Mouse (Mus musculus) neural tube, embryonic 15.5 days (tissue): Measurements from ENCODE around the gene Zpbp2. TPM values are rescaled to one million over a fixed set of nuclear protein-coding genes. Genes with fewer than 3 reads are reported as not detected.

ENCODE experiments used
- ATAC-seq: fragments of 200-750 bp; cut with Nextera tagmentation; 2 replicates; pipeline ENCODE4 v1.8.0; 2017; ENCODE audit warnings: mild to moderate bottlenecking, moderate TSS enrichment, moderate library complexity; ENCODE audit not compliant: low FRiP score
- H3K27ac ChIP-seq: fragments of 300-500 bp; sonication (generic); replicated peaks from 2 replicates; pipeline ENCODE4 v1.5.1; 2015; ENCODE audit warnings: mild to moderate bottlenecking, inconsistent platforms
- H3K27me3 ChIP-seq: fragments of 300-500 bp; sonication (generic); replicated peaks from 2 replicates; pipeline ENCODE4 v1.6.1; 2015; ENCODE audit warnings: inconsistent platforms
- H3K36me3 ChIP-seq: fragments of 300-500 bp; sonication (generic); 2 replicates; pipeline ENCODE4 v1.6.1; 2015; ENCODE audit warnings: inconsistent platforms
- H3K4me1 ChIP-seq: fragments of 300-500 bp; sonication (generic); 2 replicates; pipeline ENCODE4 v1.6.1; 2015; ENCODE audit warnings: inconsistent platforms
- H3K4me2 ChIP-seq: fragments of 300-500 bp; sonication (generic); 2 replicates; pipeline ENCODE4 v1.6.1; 2015; ENCODE audit warnings: inconsistent platforms, mild to moderate bottlenecking, moderate library complexity
- H3K4me3 ChIP-seq: fragments of 300-500 bp; sonication (generic); replicated peaks from 2 replicates; pipeline ENCODE4 v1.5.1; 2015; ENCODE audit warnings: mild to moderate bottlenecking, inconsistent platforms
- H3K9ac ChIP-seq: fragments of 300-500 bp; sonication (generic); replicated peaks from 2 replicates; pipeline ENCODE4 v1.6.1; 2015; ENCODE audit warnings: mild to moderate bottlenecking, inconsistent platforms
- H3K9me3 ChIP-seq: fragments of 300-500 bp; sonication (generic); replicated peaks from 2 replicates; pipeline ENCODE4 v1.6.1; 2016; ENCODE audit warnings: inconsistent platforms
- WGBS: fragments of 180-500 bp; shearing (Covaris S2); methylation state at CpG from one replicate; pipeline ENCODE4 v1.1.7; 2015; ENCODE audit warnings: mixed read lengths; 5-methylcytosine and 5-hydroxymethylcytosine counted together
- polyA plus RNA-seq: library from polyadenylated mRNA; unstranded; fragments of >200 nt; fragmentation: Nextera tagmentation; extraction: Ambion mirVana; gene quantifications from 2 replicates; pipeline ENCODE4 v1.2.1, GENCODE M21; 2015

Zpbp2 gene
- polyA plus RNA-seq, 1 experiment from 2014 or later: not detected

GRCm38 (mm10) chr11:98563025-98563424 is 12.1 kb downstream of the Zpbp2 start:
- H3K4me1 ChIP-seq: no peaks in the 10 kb centered on the region
- H3K9me3 ChIP-seq: no peaks in the 10 kb centered on the region
- H3K36me3 ChIP-seq: no peaks in the 10 kb centered on the region
- H3K27me3 ChIP-seq: 0 out of 2 replicates have a peak, but pooled peaks cover 3% of the 10 kb centered on the region
- no peak for ATAC-seq
- no peak overlapping the region for H3K4me3 ChIP-seq
- no peak overlapping the region for H3K4me2 ChIP-seq
- H3K9ac ChIP-seq: no peak overlapping the region
- no peak overlapping the region for H3K27ac ChIP-seq
- 90% methylated on average over 3 of the region's 3 CpGs for WGBS

GRCm38 (mm10) chr11:98563921-98564414 is 13.1 kb downstream of the Zpbp2 start:
- H3K4me1 ChIP-seq: no peaks in the 10 kb centered on the region
- WGBS: 77% methylated on average over 13 of the region's 13 CpGs
- no peak for ATAC-seq
- H3K9me3 ChIP-seq: no peaks in the 10 kb centered on the region
- H3K9ac ChIP-seq: no peak overlapping the region
- H3K27me3 ChIP-seq: no peaks in the 10 kb centered on the region
- no peak overlapping the region for H3K4me3 ChIP-seq
- H3K36me3 ChIP-seq: no peaks in the 10 kb centered on the region
- H3K27ac ChIP-seq: no peak overlapping the region
- H3K4me2 ChIP-seq: no peak overlapping the region

- Histone ChIP-seq H3K4me1 (no peaks in the 10 kb centered on the region), H3K4me3 (no peak overlapping the region), H3K36me3 (no peaks in the 10 kb centered on the region), H3K9ac (no peak overlapping the region), H3K27ac (no peak overlapping the region), H3K9me3 (no peaks in the 10 kb centered on the region), H3K27me3 (no peaks in the 10 kb centered on the region), H3K4me2 (no peak overlapping the region)
- ATAC-seq: no peak
- WGBS: 90% methylated on average over 8 of the region's 8 CpGs
Observed at GRCm38 (mm10) chr11:98568326-98568725, 17.4 kb downstream of the Zpbp2 start.

GRCm38 (mm10) chr11:98569461-98569860 is 18.6 kb downstream of the Zpbp2 start:
- Histone ChIP-seq H3K27me3 (no peaks in the 10 kb centered on the region), H3K9me3 (no peaks in the 10 kb centered on the region), H3K4me2 (no peak overlapping the region), H3K4me3 (no peak overlapping the region), H3K4me1 (no peaks in the 10 kb centered on the region), H3K27ac (no peak overlapping the region), H3K9ac (no peak overlapping the region), H3K36me3 (no peaks in the 10 kb centered on the region)
- ATAC-seq: no peak
- 84% methylated on average over 6 of the region's 6 CpGs for WGBS

GRCm38 (mm10) chr11:98577776-98578175 is 26.9 kb downstream of the Zpbp2 start:
- Histone ChIP-seq H3K4me3 (no peak overlapping the region), H3K27ac (no peak overlapping the region), H3K9me3 (no peaks in the 10 kb centered on the region), H3K4me2 (no peak overlapping the region), H3K36me3 (peaks cover 20% of the 10 kb centered on the region), H3K4me1 (no peaks in the 10 kb centered on the region), H3K9ac (no peak overlapping the region), H3K27me3 (no peaks in the 10 kb centered on the region)
- ATAC-seq: no peak
- 93% methylated on average over 5 of the region's 5 CpGs for WGBS

GRCm38 (mm10) chr11:98580301-98581121 is 29.6 kb downstream of the Zpbp2 start:
- Histone ChIP-seq H3K9ac (no peak overlapping the region), H3K4me1 (peaks cover 15% of the 10 kb centered on the region), H3K36me3 (peaks cover 28% of the 10 kb centered on the region), H3K9me3 (no peaks in the 10 kb centered on the region), H3K4me2 (no peak overlapping the region), H3K27ac (no peak overlapping the region), H3K4me3 (no peak overlapping the region), H3K27me3 (no peaks in the 10 kb centered on the region)
- 81% methylated on average over 16 of the region's 16 CpGs for WGBS
- no peak for ATAC-seq

- Histone ChIP-seq H3K36me3 (peaks cover 28% of the 10 kb centered on the region), H3K27me3 (no peaks in the 10 kb centered on the region), H3K4me1 (peaks cover 25% of the 10 kb centered on the region), H3K9ac (no peak overlapping the region), H3K9me3 (no peaks in the 10 kb centered on the region), H3K4me2 (no peak overlapping the region), H3K27ac (no peak overlapping the region), H3K4me3 (no peak overlapping the region)
- 74% methylated on average over 17 of the region's 17 CpGs for WGBS
- ATAC-seq: no peak
Observed at GRCm38 (mm10) chr11:98581286-98582029, 30.6 kb downstream of the Zpbp2 start.

- H3K4me2 ChIP-seq: no peak overlapping the region
- H3K27ac ChIP-seq: no peak overlapping the region
- ATAC-seq: no peak
- peaks cover 28% of the 10 kb centered on the region for H3K36me3 ChIP-seq
- peaks cover 26% of the 10 kb centered on the region for H3K4me1 ChIP-seq
- no peak overlapping the region for H3K4me3 ChIP-seq
- WGBS: 88% methylated on average over 8 of the region's 8 CpGs
- no peak overlapping the region for H3K9ac ChIP-seq
- no peaks in the 10 kb centered on the region for H3K9me3 ChIP-seq
- no peaks in the 10 kb centered on the region for H3K27me3 ChIP-seq
Observed at GRCm38 (mm10) chr11:98582030-98582388, 31.1 kb downstream of the Zpbp2 start.

GRCm38 (mm10) chr11:98582551-98583264 is 31.8 kb downstream of the Zpbp2 start:
- WGBS: 92% methylated on average over 12 of the region's 12 CpGs
- H3K27me3 ChIP-seq: no peaks in the 10 kb centered on the region
- H3K27ac ChIP-seq: no peak overlapping the region
- no peak for ATAC-seq
- peaks cover 28% of the 10 kb centered on the region for H3K36me3 ChIP-seq
- no peaks in the 10 kb centered on the region for H3K9me3 ChIP-seq
- H3K4me2 ChIP-seq: no peak overlapping the region
- H3K4me1 ChIP-seq: peaks cover 30% of the 10 kb centered on the region
- no peak overlapping the region for H3K9ac ChIP-seq
- no peak overlapping the region for H3K4me3 ChIP-seq

- 91% methylated on average over 3 of the region's 3 CpGs for WGBS
Observed at GRCm38 (mm10) chr11:98583265-98583552, 32.3 kb downstream of the Zpbp2 start.

GRCm38 (mm10) chr11:98583571-98583970 is 32.7 kb downstream of the Zpbp2 start:
- Histone ChIP-seq H3K4me2 (no peak overlapping the region), H3K9ac (no peak overlapping the region), H3K9me3 (no peaks in the 10 kb centered on the region), H3K36me3 (peaks cover 28% of the 10 kb centered on the region), H3K27me3 (no peaks in the 10 kb centered on the region), H3K4me1 (peaks cover 39% of the 10 kb centered on the region), H3K4me3 (no peak overlapping the region), H3K27ac (no peak overlapping the region)
- no peak for ATAC-seq
- WGBS: 36% methylated on average over 3 of the region's 3 CpGs

More at GRCm38 (mm10) chr11:98583265-98583552, 32.3 kb downstream of the Zpbp2 start:
- H3K27me3 ChIP-seq: no peaks in the 10 kb centered on the region
- H3K4me1 ChIP-seq: peaks cover 35% of the 10 kb centered on the region
- no peak overlapping the region for H3K27ac ChIP-seq
- H3K9ac ChIP-seq: no peak overlapping the region
- ATAC-seq: no peak
- H3K4me3 ChIP-seq: no peak overlapping the region
- H3K9me3 ChIP-seq: no peaks in the 10 kb centered on the region
- H3K4me2 ChIP-seq: no peak overlapping the region
- peaks cover 28% of the 10 kb centered on the region for H3K36me3 ChIP-seq
